Mouse (Mus musculus): ENCODE data around the gene Serpina1d.
"Not testable (repeated sequence)": the region's sequence is repeated elsewhere in the genome, so short reads cannot be mapped to it uniquely, and the experiment has no call there.

DNA sequence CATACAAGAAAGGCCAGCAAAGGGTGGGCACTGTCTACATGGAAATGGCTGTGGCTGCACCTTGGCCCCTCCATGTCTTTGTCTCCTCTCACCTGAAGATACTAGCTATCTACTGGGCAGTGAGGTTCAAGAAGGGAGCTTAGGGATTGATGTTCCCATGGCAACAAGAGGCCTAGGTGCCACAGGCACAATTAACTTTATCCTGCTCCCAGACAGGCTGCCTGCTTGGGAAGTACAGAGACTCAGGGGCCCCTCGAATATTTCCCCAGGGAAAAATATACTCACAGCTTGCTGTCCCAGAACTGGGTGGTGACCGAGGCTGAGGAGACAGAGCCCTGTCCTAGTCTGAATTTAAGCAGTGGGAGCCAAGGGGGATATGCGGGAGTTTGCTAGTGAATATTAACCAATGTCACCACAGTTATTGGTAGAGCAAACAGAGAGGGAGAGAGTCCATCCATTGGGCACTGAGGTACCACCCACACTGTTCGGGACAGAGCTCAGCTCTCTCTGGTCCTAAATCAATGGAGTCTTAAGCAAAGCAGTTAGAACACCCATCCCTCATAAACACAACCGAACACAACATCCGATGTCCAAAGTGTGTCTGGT is at the start of gene Serpina1d:
- not testable (repeated sequence) for TF ChIP-seq CTCF (IDR thresholded peaks at IDR 0.05; ENCODE audit: low read depth, low read length); POLR2A (IDR thresholded peaks at IDR 0.05; ENCODE audit: borderline replicate concordance, low read depth, low read length)
